Mouse (Mus musculus) layer of hippocampus, adult 2 months (tissue): ENCODE measurements at regions not wholly inside any gene's neighbourhood (a gene's known extent, or its start where the extent isn't known, plus 50 kb on each side); places are given as distances from the start of the nearest gene placed in this dataset.

Experiments used
- DNase-seq, 2 experiments: peaks; one replicate each; pipeline ENCODE4 v3.0.0; 2022; ENCODE audit warnings: low spot score in 2 of 2
- H3K27ac ChIP-seq: fragments of 200-600 bp; 2 replicates; pipeline ENCODE4 v1.8.1; 2022
- H3K4me3 ChIP-seq: fragments of 200-600 bp; 2 replicates; pipeline ENCODE4 v1.8.1; 2022; ENCODE audit warnings: mild to moderate bottlenecking
- CTCF ChIP-seq: fragments of 200-600 bp; conservative IDR thresholded peaks from 2 replicates; pipeline ENCODE4 v1.8.1; 2022; ENCODE audit warnings: antibody characterized with exemption, mild to moderate bottlenecking, moderate library complexity

DNA sequence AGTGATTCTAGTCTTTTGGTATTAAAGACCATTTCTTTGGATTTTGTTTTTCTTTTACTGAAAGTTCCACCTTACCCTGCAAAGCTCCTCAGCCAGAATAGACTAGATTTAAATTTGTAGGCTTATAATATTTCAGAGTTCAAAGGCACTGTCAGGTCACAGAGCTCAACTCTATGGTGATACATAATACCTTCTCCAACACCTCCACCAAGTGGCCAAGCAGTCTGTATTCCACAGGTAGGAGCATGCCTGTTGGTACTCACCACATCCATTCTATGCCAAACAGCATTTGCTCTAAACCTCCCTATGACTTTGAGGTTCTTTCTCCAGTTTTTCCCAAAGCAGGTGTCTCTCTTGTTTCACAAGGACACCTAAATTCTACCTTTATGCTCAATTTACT, 1042.2 kb downstream of the Gsdmc2 start:
- H3K4me3 ChIP-seq: no peak overlapping the region
- H3K27ac ChIP-seq: no peak overlapping the region
- no peak for DNase-seq
- peak; percentile 40 for TF ChIP-seq CTCF

DNA sequence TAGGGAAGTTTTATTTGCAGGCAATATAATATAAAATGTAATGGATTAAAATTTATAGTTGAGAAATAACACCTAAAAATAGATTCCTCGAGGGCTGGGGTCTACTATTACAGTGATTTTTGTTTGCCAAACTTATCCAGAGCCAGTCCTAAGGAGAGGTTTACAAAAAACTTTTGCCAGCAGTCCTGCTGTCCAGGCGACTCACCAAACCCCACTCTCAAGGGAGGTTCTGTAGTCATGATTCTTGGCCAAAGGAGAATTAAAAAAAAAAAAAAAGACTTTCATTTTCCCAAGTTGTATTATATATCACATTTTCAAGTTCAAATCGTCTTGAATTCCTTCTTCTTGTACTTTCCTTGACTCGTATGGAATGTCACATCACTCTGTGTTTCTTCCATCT, 1046.2 kb downstream of the Gsdmc2 start:
- no peak for DNase-seq
- no peak overlapping the region for H3K4me3 ChIP-seq
- no peak overlapping the region for H3K27ac ChIP-seq
- no peak for TF ChIP-seq CTCF

DNA sequence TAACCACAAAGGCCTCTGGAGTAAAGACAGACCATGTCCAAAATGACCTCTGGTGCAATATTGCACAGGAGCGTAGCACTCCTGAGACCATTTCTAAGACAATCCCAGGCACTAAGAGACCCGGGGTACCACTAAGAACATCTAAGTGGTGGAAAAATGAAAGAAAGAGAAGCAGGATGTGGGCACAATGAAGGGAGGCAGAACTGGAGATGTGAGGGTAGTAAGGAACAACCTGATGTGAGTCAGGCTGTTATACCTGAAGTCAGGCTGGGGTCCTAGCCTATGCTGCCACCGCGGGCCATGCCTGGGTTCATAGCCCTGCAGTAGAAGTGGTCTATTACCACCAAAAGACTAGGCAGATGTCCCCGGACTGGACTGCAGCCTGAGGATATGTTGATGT, 1051.4 kb downstream of the Gsdmc2 start:
- TF ChIP-seq CTCF: no peak
- H3K27ac ChIP-seq: no peak overlapping the region
- no peak for DNase-seq
- H3K4me3 ChIP-seq: no peak overlapping the region

DNA sequence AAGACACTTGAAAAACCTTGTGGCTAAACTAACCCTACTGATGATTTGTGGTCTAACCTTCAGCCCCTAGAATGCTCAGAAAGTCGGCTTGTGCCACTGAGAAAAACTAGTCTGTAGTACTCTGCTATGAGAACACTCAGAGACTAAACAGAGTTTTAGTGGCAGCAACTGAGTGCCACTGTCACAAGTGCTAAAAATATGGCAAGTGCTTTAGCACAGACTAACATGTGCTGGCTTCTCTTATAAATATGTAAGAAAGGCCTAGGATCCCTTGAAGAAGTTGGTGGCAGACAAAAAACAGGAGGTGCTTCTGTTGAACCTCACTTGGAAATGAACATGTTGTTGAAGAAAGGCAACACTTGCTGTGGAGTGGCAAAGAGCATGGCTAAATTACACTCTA, 1052.9 kb downstream of the Gsdmc2 start:
- no peak overlapping the region for H3K4me3 ChIP-seq
- no peak for DNase-seq
- no peak for TF ChIP-seq CTCF
- no peak overlapping the region for H3K27ac ChIP-seq

DNA sequence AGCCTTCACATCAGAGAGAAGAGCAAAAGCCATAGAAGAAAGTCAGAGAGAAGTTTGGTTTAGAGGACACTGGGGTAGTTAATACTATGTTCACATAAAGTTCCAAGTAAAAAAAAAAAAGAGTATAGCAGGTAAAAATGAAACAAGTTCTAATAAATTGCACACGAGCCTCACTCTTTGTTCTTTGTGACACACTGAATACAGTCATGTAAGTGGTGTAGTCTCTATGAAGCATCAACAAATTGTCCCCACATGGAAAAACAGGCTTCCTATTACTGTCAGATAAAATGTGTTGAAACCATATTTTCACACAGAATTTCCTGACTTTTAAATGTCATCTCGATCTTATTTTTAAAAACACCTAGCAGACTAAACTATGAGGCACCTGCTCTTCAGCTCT, 1057.2 kb downstream of the Gsdmc2 start:
- no peak for TF ChIP-seq CTCF
- DNase-seq: no peak
- H3K27ac ChIP-seq: no peak overlapping the region
- H3K4me3 ChIP-seq: no peak overlapping the region

DNA sequence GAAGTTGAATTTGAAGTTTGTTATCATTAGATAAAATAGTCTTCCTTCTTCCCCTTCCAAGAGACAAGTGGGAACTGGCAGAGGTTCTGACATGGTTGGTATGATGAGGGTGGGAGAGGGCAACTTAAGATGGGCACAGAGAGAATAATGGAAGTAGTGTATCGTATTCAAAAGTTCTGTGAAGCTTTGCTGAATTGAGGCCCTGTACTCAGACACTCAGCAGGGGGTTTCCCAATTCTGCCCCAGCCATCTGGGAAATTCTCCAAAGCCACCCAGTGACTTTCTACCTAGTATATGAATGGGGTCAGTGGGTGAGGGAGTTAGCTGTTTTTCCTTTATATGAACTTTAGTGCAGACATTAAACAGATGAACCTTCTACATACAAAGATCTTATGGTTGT, 1058.7 kb downstream of the Gsdmc2 start:
- TF ChIP-seq CTCF: no peak
- no peak for DNase-seq
- Histone ChIP-seq H3K4me3 (no peak overlapping the region), H3K27ac (no peak overlapping the region)

DNA sequence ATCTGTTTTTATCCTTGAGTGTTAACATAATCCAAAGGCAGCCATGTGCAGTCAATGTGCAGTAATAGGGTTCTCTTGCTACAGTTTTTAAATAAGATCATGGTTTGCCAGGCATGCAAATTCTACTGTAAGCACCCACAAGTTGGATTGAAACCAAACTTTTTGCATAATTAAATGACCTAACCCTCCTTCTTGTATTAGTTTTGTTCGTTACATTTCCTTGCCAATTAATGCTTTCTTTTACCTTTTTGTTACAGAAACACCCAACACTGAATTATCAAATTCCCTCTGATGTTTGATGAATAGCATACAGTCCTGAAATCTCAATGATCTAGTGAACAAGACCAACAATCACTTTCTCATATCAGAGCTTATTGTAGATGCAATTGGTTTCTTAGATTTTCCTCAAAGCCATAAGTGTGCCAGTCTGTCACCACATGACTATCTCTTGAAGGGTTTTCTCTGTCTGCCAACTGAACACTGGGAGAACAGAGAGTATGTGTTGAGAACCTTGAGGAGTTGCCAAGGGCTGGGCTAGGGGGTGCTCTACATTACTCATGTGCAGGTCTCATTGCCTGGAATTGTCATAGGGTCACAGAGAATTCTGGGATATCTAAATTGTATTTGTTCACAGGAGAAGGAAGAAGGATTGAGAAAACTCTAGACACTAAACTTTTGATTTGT, 1060.4 kb downstream of the Gsdmc2 start:
- TF ChIP-seq CTCF: no peak
- DNase-seq: no peak
- H3K4me3 ChIP-seq: no peak overlapping the region

DNA sequence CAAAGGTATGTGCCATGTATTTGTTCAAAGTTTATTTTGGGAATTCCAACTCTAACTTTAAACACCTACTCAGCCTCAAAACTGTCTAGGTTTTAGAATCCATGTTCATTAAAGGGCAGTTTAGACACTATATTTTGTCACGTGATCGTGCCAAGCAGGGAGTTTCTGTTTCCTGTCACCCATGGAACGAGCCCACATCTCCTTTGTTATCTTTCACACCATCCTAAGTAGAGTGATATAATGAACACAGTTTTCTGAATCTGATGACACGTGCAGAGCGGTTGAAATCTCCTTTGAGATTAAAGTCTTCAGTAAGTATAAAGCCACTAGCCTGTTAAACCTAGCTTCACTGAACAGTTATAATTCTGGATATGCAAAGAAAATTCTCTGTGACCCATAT, 1066.1 kb downstream of the Gsdmc2 start:
- H3K27ac ChIP-seq: no peak overlapping the region
- DNase-seq: no peak
- no peak for TF ChIP-seq CTCF
- no peak overlapping the region for H3K4me3 ChIP-seq

More for the DNA sequence above, 1060.4 kb downstream of the Gsdmc2 start:
- no peak overlapping the region for H3K27ac ChIP-seq

DNA sequence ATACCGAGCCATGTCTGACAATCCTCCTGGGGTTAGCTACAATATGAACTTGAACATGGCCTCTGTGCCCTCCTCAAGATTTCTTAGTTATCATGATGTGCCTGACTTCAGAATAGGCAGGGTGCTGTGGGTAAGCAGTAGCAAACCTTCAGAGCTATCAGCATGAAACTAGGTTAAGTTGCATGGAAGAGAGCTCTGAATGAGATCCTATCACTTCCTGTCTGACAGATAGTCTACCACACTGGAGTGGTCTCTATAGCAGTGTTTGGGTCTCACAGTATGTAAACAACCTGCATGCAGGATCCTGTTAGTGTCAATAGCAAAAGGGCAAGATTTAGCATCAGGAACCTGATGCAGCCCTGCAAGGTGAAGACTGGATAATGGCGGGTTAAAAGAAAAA, 1092.3 kb downstream of the Gsdmc2 start:
- H3K4me3 ChIP-seq: no peak overlapping the region
- no peak for DNase-seq
- TF ChIP-seq CTCF: no peak
- no peak overlapping the region for H3K27ac ChIP-seq

DNA sequence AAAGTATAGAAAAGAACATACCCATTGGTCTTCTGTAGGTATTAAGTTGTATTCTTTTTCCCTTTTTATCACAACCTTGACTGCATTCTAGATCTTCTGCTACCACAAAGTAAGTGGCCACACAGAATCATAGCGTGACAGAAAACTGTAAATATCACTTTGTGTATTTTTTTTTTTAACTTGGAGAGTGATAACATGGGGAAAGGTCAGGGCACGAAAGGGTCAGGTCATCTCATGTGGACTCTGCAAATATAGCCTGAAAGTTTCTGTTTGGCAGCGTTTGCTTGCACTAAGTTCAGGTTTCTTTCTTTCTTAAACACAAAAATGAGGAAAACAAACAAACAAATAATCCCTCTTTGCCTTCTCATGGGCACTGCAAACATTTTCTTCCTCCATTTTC, 1101.1 kb downstream of the Gsdmc2 start:
- TF ChIP-seq CTCF: no peak
- Histone ChIP-seq H3K27ac (no peak overlapping the region), H3K4me3 (no peak overlapping the region)
- no peak for DNase-seq

DNA sequence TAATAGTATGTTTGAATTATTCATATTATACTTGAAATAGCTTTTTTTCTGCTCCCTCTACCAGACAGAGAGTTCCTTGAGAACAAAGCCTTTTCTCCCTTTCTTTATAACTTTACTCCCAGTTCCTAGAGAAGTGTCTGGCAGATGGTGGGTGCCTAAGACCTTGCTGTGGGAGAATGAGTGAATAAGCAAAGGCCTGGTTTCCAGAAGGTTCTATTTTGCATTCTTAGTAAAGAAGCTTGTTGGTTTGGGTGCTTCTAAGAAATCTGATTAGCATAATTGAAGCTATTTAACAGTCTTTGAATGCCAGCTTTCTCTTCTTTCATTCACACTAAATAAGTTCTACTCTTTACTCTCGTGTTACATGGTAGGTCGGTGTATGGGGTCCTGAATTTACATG, 1104.2 kb downstream of the Gsdmc2 start:
- H3K27ac ChIP-seq: no peak overlapping the region
- TF ChIP-seq CTCF: no peak
- no peak overlapping the region for H3K4me3 ChIP-seq
- DNase-seq: peak in 1 of 2 experiments; percentile 5

DNA sequence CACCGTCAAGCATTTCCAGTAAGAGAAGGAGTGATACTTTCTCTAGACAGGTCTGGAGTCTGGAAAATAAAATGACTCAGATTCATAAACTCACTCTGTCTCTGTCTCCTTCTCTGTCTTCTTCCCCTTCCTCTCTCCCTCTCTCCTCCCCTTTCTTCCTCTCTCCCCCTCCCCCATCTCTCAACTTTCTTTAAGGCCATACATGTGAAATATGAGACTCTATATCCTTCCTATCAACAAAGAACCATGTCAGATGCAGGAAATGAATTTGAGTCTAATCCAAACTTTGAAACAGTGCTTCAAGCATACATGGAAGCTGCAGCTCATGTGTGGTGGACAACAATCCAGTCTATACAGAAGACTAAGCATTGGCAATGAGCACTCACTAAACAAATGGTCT, 1109.6 kb downstream of the Gsdmc2 start:
- Histone ChIP-seq H3K27ac (no peak overlapping the region), H3K4me3 (no peak overlapping the region)
- no peak for DNase-seq
- no peak for TF ChIP-seq CTCF

DNA sequence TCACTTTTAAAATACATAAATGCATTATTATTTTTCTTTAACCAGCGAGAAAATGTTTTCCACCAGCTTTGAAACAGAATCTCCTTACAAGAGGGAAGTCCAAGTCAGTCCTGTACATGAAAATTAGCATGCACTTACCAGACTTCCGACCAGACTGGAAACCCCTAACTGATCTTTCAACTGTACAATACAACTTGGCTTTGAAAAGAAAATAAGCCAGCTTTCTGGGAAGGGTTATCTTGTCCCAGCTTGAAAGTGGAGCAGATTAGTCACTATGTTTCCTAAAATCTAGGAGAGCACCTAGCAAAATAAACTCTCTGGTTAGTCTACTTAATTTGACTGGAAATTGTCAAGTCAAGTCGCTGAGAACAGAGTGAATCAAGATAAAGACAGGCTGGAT, 1110.1 kb downstream of the Gsdmc2 start:
- Histone ChIP-seq H3K27ac (no peak overlapping the region), H3K4me3 (no peak overlapping the region)
- TF ChIP-seq CTCF: no peak
- DNase-seq: no peak

DNA sequence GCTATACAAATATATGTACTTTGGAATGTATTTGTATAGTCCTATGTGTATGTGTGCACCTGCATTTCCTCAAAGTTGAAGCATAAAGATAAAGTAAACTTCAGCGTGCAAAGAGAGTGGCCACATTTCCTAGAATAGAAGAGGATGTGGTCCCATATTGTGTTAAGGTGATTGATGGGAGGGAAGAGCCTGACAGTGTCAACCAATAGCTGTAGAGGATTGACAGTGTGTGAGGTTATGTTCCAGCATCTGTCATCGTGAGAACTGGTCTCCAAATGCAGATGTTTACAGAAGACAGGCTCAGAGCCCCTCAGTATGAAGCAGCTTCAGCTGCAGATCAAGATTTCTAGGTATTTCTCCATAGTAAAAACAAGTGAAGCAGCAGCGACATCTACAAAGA, 1114.5 kb downstream of the Gsdmc2 start:
- Histone ChIP-seq H3K27ac (no peak overlapping the region), H3K4me3 (no peak overlapping the region)
- TF ChIP-seq CTCF: no peak
- no peak for DNase-seq

DNA sequence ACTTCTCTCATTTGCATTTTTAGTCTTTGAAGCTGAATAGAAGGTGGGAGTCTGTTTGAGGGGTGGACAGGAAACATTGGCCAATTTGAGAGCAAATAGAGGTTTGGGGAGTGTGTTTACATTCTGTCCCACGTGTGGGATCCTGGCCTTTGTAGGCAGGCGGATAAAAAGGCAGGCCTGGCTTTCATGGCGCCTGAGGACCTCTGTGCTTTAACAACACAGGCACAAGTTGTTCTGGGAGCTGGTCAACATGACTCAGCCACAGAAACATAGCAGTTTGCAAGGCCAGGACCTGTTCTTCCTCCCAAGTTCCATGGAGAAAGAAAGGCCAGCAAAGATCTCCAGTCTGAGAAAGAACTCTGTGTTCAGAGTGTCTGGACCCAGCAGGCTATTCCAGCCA, 1130.7 kb downstream of the Gsdmc2 start:
- Histone ChIP-seq H3K4me3 (no peak overlapping the region), H3K27ac (no peak overlapping the region)
- no peak for DNase-seq
- TF ChIP-seq CTCF: no peak
